Mouse (Mus musculus): ENCODE measurements at regions not wholly inside any gene's neighbourhood (a gene's known extent, or its start where the extent isn't known, plus 50 kb on each side); places are given as distances from the start of the nearest gene placed in this dataset.

- in situ Hi-C loops (cut with MboI; ENCODE audit: low pct_ligation_motif_present, low pct_unique_long_range_greater_than_20kb, low sequenced_read_pairs) (no loop called here), dilution Hi-C loops (cut with MboI; ENCODE audit: extremely low pct_ligation_motif_present, extremely low pct_unique_long_range_greater_than_20kb, low sequenced_read_pairs) (no loop called here)
- Histone ChIP-seq H3K27ac (ENCODE audit: insufficient read depth, low read depth) (no peak overlapping the region), H3K4me2 (ENCODE audit: insufficient read depth, low read depth, poor library complexity, severe bottlenecking) (no peak overlapping the region), H3K9me3 (replicated peaks; ENCODE audit: low read length) (no peaks in the 10 kb centered on the region), H3K36me3 (replicated peaks in 1 of 2; ENCODE audit: control insufficient read depth in 1 of 2, insufficient read depth in 1 of 2, low read length in 1 of 2) (no peaks in the 10 kb centered on the region), H3K4me1 (ENCODE audit: control insufficient read depth in 1 of 2, insufficient read depth in 2 of 2) (peaks cover 0 to 9% of the 10 kb centered on the region in 2 experiments; a peak in 2 of 4 replicates), H3K9ac (ENCODE audit: insufficient read depth, low read depth) (no peak overlapping the region), H3K79me2 (replicated peaks; ENCODE audit: control insufficient read depth, extremely low read depth, insufficient read depth, poor library complexity, severe bottlenecking) (no peaks in the 10 kb centered on the region), H3K27me3 (replicated peaks) (no peaks in the 10 kb centered on the region), H3K4me3 (replicated peaks in 1 of 3; ENCODE audit: low read depth in 2 of 3, low read length in 2 of 3, poor library complexity in 1 of 3) (no peak overlapping the region)
- TF ChIP-seq PAX5 (IDR thresholded peaks at IDR 0.05; ENCODE audit: low read length): no peak
- TF ChIP-seq IRF4 (IDR thresholded peaks at IDR 0.05; ENCODE audit: low read depth, low read length): no peak
- no peak for TF ChIP-seq UBTF (IDR thresholded peaks at IDR 0.05; ENCODE audit: low read depth, low read length)
- no peak for TF ChIP-seq SIN3A (IDR thresholded peaks at IDR 0.05; ENCODE audit: low read length)
- TF ChIP-seq ZC3H11A (IDR thresholded peaks at IDR 0.05; ENCODE audit: low read depth, low read length): no peak
- peak; percentile 67; the same call in 1 of the 2 replicates for TF ChIP-seq MAFK (IDR thresholded peaks at IDR 0.05; ENCODE audit: insufficient replicate concordance, low read length)
- TF ChIP-seq MAX (IDR thresholded peaks at IDR 0.05; ENCODE audit: low read length): no peak
- DNase-seq (ENCODE audit: extremely low read depth): no peak
Observed at GRCm38 (mm10) chr3:115580131-115580932, 134.5 kb downstream of the S1pr1 start.

- H3K79me2 ChIP-seq (replicated peaks; ENCODE audit: control insufficient read depth, extremely low read depth, insufficient read depth, poor library complexity, severe bottlenecking): no peaks in the 10 kb centered on the region
- TF ChIP-seq CHD1 (IDR thresholded peaks at IDR 0.05; ENCODE audit: low read depth, low read length): no peak
- TF ChIP-seq ETS1 (conservative IDR thresholded peaks at IDR 0.05; ENCODE audit: low read depth, low read length): no peak
- no peak for TF ChIP-seq IRF4 (IDR thresholded peaks at IDR 0.05; ENCODE audit: low read depth, low read length)
- TF ChIP-seq HCFC1 (IDR thresholded peaks at IDR 0.05; ENCODE audit: low read depth, low read length): no peak
- no peak for TF ChIP-seq KAT2A (IDR thresholded peaks at IDR 0.05; ENCODE audit: insufficient replicate concordance, low read length)
- TF ChIP-seq MAX (IDR thresholded peaks at IDR 0.05; ENCODE audit: low read length): no peak
- no peaks in the 10 kb centered on the region for H3K9me3 ChIP-seq (replicated peaks; ENCODE audit: low read length)
- no peaks in the 10 kb centered on the region for H3K27me3 ChIP-seq (replicated peaks)
- no peak overlapping the region for H3K9ac ChIP-seq (ENCODE audit: insufficient read depth, low read depth)
- H3K27ac ChIP-seq (ENCODE audit: insufficient read depth, low read depth): no peak overlapping the region
- dilution Hi-C loops (cut with MboI; ENCODE audit: extremely low pct_ligation_motif_present, extremely low pct_unique_long_range_greater_than_20kb, low sequenced_read_pairs): no loop called here
- in situ Hi-C loops (cut with MboI; ENCODE audit: low pct_ligation_motif_present, low pct_unique_long_range_greater_than_20kb, low sequenced_read_pairs): no loop called here
- DNase-seq (ENCODE audit: extremely low read depth): no peak
- H3K4me1 ChIP-seq (ENCODE audit: control insufficient read depth in 1 of 2, insufficient read depth in 2 of 2): peaks cover 0 to 34% of the 10 kb centered on the region in 2 experiments; a peak in 2 of 4 replicates
- no peak overlapping the region for H3K4me2 ChIP-seq (ENCODE audit: insufficient read depth, low read depth, poor library complexity, severe bottlenecking)
- H3K4me3 ChIP-seq (replicated peaks in 1 of 3; ENCODE audit: low read depth in 2 of 3, low read length in 2 of 3, poor library complexity in 1 of 3): no peak overlapping the region
- H3K36me3 ChIP-seq (replicated peaks in 1 of 2; ENCODE audit: control insufficient read depth in 1 of 2, insufficient read depth in 1 of 2, low read length in 1 of 2): no peaks in the 10 kb centered on the region
Observed at GRCm38 (mm10) chr3:115575371-115575770, 139.5 kb downstream of the S1pr1 start.

GRCm38 (mm10) chr3:115562735-115563134 lies 152.1 kb downstream of the S1pr1 start:
- Histone ChIP-seq H3K4me2 (ENCODE audit: insufficient read depth, low read depth, poor library complexity, severe bottlenecking) (no peak overlapping the region), H3K9me3 (replicated peaks; ENCODE audit: low read length) (no peaks in the 10 kb centered on the region), H3K9ac (ENCODE audit: insufficient read depth, low read depth) (no peak overlapping the region), H3K4me1 (ENCODE audit: control insufficient read depth in 1 of 2, insufficient read depth in 2 of 2) (peaks cover 0 to 1% of the 10 kb centered on the region in 2 experiments; a peak in 1 of 4 replicates), H3K27me3 (replicated peaks) (no peaks in the 10 kb centered on the region), H3K4me3 (replicated peaks in 1 of 3; ENCODE audit: low read depth in 2 of 3, low read length in 2 of 3, poor library complexity in 1 of 3) (no peak overlapping the region), H3K27ac (ENCODE audit: insufficient read depth, low read depth) (no peak overlapping the region), H3K36me3 (replicated peaks in 1 of 2; ENCODE audit: control insufficient read depth in 1 of 2, insufficient read depth in 1 of 2, low read length in 1 of 2) (no peaks in the 10 kb centered on the region), H3K79me2 (replicated peaks; ENCODE audit: control insufficient read depth, extremely low read depth, insufficient read depth, poor library complexity, severe bottlenecking) (no peaks in the 10 kb centered on the region)
- dilution Hi-C loops (cut with MboI; ENCODE audit: extremely low pct_ligation_motif_present, extremely low pct_unique_long_range_greater_than_20kb, low sequenced_read_pairs) (no loop called here), in situ Hi-C loops (cut with MboI; ENCODE audit: low pct_ligation_motif_present, low pct_unique_long_range_greater_than_20kb, low sequenced_read_pairs) (no loop called here)
- TF ChIP-seq ZNF384 (IDR thresholded peaks at IDR 0.05; ENCODE audit: low read depth, low read length) (peak; percentile 33; the same call in 1 of the 2 replicates), CHD1 (IDR thresholded peaks at IDR 0.05; ENCODE audit: low read depth, low read length) (no peak)
- no peak for DNase-seq (ENCODE audit: extremely low read depth)

All from CH12.LX (cell line).